Mouse (Mus musculus): ENCODE measurements around the gene Acyp2. TPM values are rescaled to one million over a fixed set of nuclear protein-coding genes. Genes with fewer than 3 reads are reported as not detected.
A peak's percentile ranks its signal among the peaks of the same experiment; 100 is the strongest.
"Not testable (repeated sequence)": the region's sequence is repeated elsewhere in the genome, so short reads cannot be mapped to it uniquely, and the experiment has no call there.

Gene Acyp2
- total RNA-seq (2022): 100 to 1,000 TPM; 130 to 142 (median 135) TPM

GRCm38 (mm10) chr11:30649001-30649637 is at the start of gene Acyp2:
Acyp2 (minus strand) TSS chr11:30649587.
- peak; percentile 86 to 87 for DNase-seq (ENCODE audit: low spot score in 2 of 2)

- DNase-seq (ENCODE audit: low spot score in 2 of 2): no peak
Observed at GRCm38 (mm10) chr11:30689421-30689820, 40.0 kb upstream of the Acyp2 start.

- DNase-seq (ENCODE audit: low spot score in 2 of 2): no peak
Observed at GRCm38 (mm10) chr11:30676086-30676485, 26.7 kb upstream of the Acyp2 start.

GRCm38 (mm10) chr11:30672719-30673118 is 23.3 kb upstream of the Acyp2 start:
- peak; percentile 24 to 28 for DNase-seq (ENCODE audit: low spot score in 2 of 2)

- no peak for DNase-seq (ENCODE audit: low spot score in 2 of 2)
Observed at GRCm38 (mm10) chr11:30663001-30663400, 13.6 kb upstream of the Acyp2 start.

- DNase-seq (ENCODE audit: low spot score in 2 of 2): no peak
Observed at GRCm38 (mm10) chr11:30662591-30662990, 13.2 kb upstream of the Acyp2 start.

- DNase-seq (ENCODE audit: low spot score in 2 of 2): peak in 1 of 2 experiments; percentile 8
Observed at GRCm38 (mm10) chr11:30657069-30657468, 7.7 kb upstream of the Acyp2 start.

- DNase-seq (ENCODE audit: low spot score in 2 of 2): no peak
Observed at GRCm38 (mm10) chr11:30656060-30656459, 6.7 kb upstream of the Acyp2 start.

GRCm38 (mm10) chr11:30650416-30650815 is 1.0 kb upstream of the Acyp2 start:
- no peak for DNase-seq (ENCODE audit: low spot score in 2 of 2)

- DNase-seq (ENCODE audit: low spot score in 2 of 2): no peak
Observed at GRCm38 (mm10) chr11:30635674-30636073, 13.7 kb downstream of the Acyp2 start.

GRCm38 (mm10) chr11:30630514-30630913 is 18.9 kb downstream of the Acyp2 start:
- no peak for DNase-seq (ENCODE audit: low spot score in 2 of 2)

GRCm38 (mm10) chr11:30623218-30623617 is 26.2 kb downstream of the Acyp2 start:
- no peak for DNase-seq (ENCODE audit: low spot score in 2 of 2)

GRCm38 (mm10) chr11:30621386-30622363 is 27.7 kb downstream of the Acyp2 start:
- DNase-seq (ENCODE audit: low spot score in 2 of 2): not testable (repeated sequence)

- no peak for DNase-seq (ENCODE audit: low spot score in 2 of 2)
Observed at GRCm38 (mm10) chr11:30618235-30618634, 31.2 kb downstream of the Acyp2 start.

GRCm38 (mm10) chr11:30617571-30618097 is 31.8 kb downstream of the Acyp2 start:
- DNase-seq (ENCODE audit: low spot score in 2 of 2): no peak

GRCm38 (mm10) chr11:30615977-30616376 is 33.4 kb downstream of the Acyp2 start:
- no peak for DNase-seq (ENCODE audit: low spot score in 2 of 2)

- DNase-seq (ENCODE audit: low spot score in 2 of 2): no peak
Observed at GRCm38 (mm10) chr11:30613916-30614546, 35.4 kb downstream of the Acyp2 start.

- DNase-seq (ENCODE audit: low spot score in 2 of 2): no peak
Observed at GRCm38 (mm10) chr11:30612699-30613098, 36.7 kb downstream of the Acyp2 start.

- no peak for DNase-seq (ENCODE audit: low spot score in 2 of 2)
Observed at GRCm38 (mm10) chr11:30609247-30609646, 40.1 kb downstream of the Acyp2 start.

GRCm38 (mm10) chr11:30607587-30608518 is 41.5 kb downstream of the Acyp2 start:
- no peak for DNase-seq (ENCODE audit: low spot score in 2 of 2)

- DNase-seq (ENCODE audit: low spot score in 2 of 2): no peak
Observed at GRCm38 (mm10) chr11:30597259-30597658, 52.1 kb downstream of the Acyp2 start.

All from gastrocnemius, adult 8-10 months (tissue).